Mouse (Mus musculus) lung, embryonic 14.5 days (tissue): Measurements from ENCODE around the gene 3830403N18Rik. TPM values are rescaled to one million over a fixed set of nuclear protein-coding genes. Genes with fewer than 3 reads are reported as not detected.
"Not testable (repeated sequence)": the region's sequence is repeated elsewhere in the genome, so short reads cannot be mapped to it uniquely, and the experiment has no call there.

Experiments used
- ATAC-seq: fragments of 200-750 bp; cut with Nextera tagmentation; 2 replicates; pipeline ENCODE4 v1.8.0; 2017; ENCODE audit warnings: mild to moderate bottlenecking, moderate TSS enrichment, moderate library complexity; ENCODE audit not compliant: insufficient read depth
- DNase-seq: peaks from one replicate; pipeline ENCODE4 v3.0.0-alpha.2; 2015
- H3K27ac ChIP-seq: fragments of 300-500 bp; sonication (generic); 2 replicates; pipeline ENCODE4 v1.5.1; 2014; ENCODE audit warnings: low read depth, mild to moderate bottlenecking, moderate library complexity
- H3K27me3 ChIP-seq: fragments of 300-500 bp; sonication (generic); 2 replicates; pipeline ENCODE4 v1.6.1; 2014; ENCODE audit warnings: low read length, control low read depth; ENCODE audit not compliant: insufficient read depth
- H3K36me3 ChIP-seq: fragments of 300-500 bp; sonication (generic); 2 replicates; pipeline ENCODE4 v1.6.1; 2014; ENCODE audit warnings: control low read depth; ENCODE audit not compliant: insufficient read depth
- H3K4me1 ChIP-seq: fragments of 300-500 bp; sonication (generic); 2 replicates; pipeline ENCODE4 v1.6.1; 2014; ENCODE audit warnings: antibody characterized with exemption, control low read depth; ENCODE audit not compliant: insufficient read depth
- H3K4me2 ChIP-seq: fragments of 300-500 bp; sonication (generic); 2 replicates; pipeline ENCODE4 v1.6.1; 2014; ENCODE audit warnings: mild to moderate bottlenecking
- H3K4me3 ChIP-seq: fragments of 300-500 bp; sonication (generic); 2 replicates; pipeline ENCODE4 v1.5.1; 2014; ENCODE audit warnings: low read depth, low read length
- H3K9ac ChIP-seq: fragments of 300-500 bp; sonication (generic); 2 replicates; pipeline ENCODE4 v1.6.1; 2014
- H3K9me3 ChIP-seq: fragments of 300-500 bp; sonication (generic); 2 replicates; pipeline ENCODE4 v1.6.1; 2016; ENCODE audit warnings: low read depth, low read length, control low read depth
- CTCF ChIP-seq: IDR thresholded peaks from 2 replicates; pipeline ENCODE4 v1.5.1; 2016; ENCODE audit warnings: antibody characterized with exemption, low read depth
- WGBS: fragments of 180-500 bp; shearing (Covaris S2); extraction: QIAGEN DNeasy Blood & Tissue Kit; methylation state at CpG from one replicate; pipeline ENCODE4 v1.1.7; 2014; 5-methylcytosine and 5-hydroxymethylcytosine counted together
- polyA plus RNA-seq: library from polyadenylated mRNA; unstranded; fragments of >200 nt; fragmentation: Nextera tagmentation; extraction: Ambion mirVana; gene quantifications from 2 replicates; pipeline ENCODE4 v1.2.1, GENCODE M21; 2014

The 3830403N18Rik gene
- polyA plus RNA-seq = 1.1 and 2.3 TPM in 2 replicates

DNA sequence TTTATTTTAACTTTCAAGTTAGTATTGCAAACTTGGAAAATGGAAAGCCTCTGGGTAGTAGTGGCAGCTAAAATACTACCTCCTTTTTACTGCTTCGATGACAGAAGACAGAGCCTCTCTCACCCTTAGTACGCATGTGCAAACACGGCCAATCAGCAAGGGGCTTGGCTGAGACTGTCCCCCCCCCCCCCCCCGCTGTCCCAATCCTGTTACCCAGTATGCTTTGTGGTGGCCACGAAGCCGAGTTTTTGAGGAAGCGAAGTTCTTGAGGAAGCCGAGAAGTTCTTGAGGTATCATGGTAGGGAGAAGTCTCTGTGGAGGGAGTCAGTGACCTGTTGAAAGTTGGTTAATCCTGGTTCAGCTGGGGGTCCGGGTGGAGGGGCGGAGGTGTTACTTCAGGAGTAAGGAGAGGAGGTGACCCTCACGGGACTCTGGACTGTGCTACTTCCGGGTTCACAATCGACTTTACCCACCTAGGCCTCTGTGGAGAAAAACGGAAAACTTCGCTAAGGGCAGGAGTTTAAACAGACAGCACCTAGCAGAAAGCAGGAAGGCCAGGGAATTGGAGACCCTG is at the start of gene 3830403N18Rik:
Gene 3830403N18Rik (plus strand): TSS at position 237 of the 574 bp plus-strand sequence.
- not testable (repeated sequence) for H3K27ac ChIP-seq, ATAC-seq, H3K9me3 ChIP-seq, H3K4me3 ChIP-seq, H3K4me2 ChIP-seq, H3K4me1 ChIP-seq, H3K36me3 ChIP-seq, H3K27me3 ChIP-seq, DNase-seq, H3K9ac ChIP-seq
- WGBS = 80% methylated on average over 8 of the region's 15 CpGs

GRCm38 (mm10) chrX:56151396-56151795 is 15.0 kb downstream of the 3830403N18Rik start:
- Histone ChIP-seq H3K27me3 (no peaks in the 10 kb centered on the region), H3K4me2 (no peak overlapping the region), H3K4me1 (no peaks in the 10 kb centered on the region), H3K36me3 (no peaks in the 10 kb centered on the region), H3K27ac (no peak overlapping the region), H3K9ac (no peak overlapping the region), H3K4me3 (no peak overlapping the region), H3K9me3 (no peaks in the 10 kb centered on the region)
- TF ChIP-seq CTCF = no peak
- WGBS = 73% methylated on average over 2 of the region's 2 CpGs
- no peak for DNase-seq
- no peak for ATAC-seq

DNA sequence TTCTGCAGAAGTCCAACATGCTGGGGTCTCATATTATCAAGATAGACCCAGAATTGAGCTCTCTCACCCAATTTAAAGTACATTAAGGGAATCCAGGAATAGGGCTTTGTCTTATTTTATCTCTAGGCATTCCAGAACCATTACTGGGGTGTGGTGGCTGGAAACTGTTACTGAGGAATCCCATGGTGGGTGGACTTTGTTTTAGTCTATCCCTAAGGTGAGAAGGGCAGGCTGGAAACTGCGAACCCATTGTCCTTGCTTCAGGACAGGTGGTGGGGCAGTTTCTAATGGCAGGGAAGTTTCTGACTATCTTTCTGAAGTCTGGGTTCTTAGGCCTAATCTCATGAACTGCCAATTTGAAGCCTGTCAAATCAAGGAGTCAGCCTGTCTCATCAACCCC is 50.1 kb downstream of the 3830403N18Rik start:
- H3K4me1 ChIP-seq, H3K27me3 ChIP-seq, H3K4me2 ChIP-seq, H3K4me3 ChIP-seq, H3K27ac ChIP-seq, H3K9ac ChIP-seq, ATAC-seq, H3K36me3 ChIP-seq, DNase-seq, H3K9me3 ChIP-seq: not testable (repeated sequence)
- no CpG with 5 or more reads among the region's 1 CpGs for WGBS

Other genes starting within 250 kb of the 3830403N18Rik start
- not detected in 2 replicates for gene Gm773, start 76.3 kb downstream of the 3830403N18Rik start, polyA plus RNA-seq
- 10.4 and 10.9 TPM in 2 replicates for gene Zfp449, start 209.8 kb downstream of the 3830403N18Rik start, polyA plus RNA-seq
- 6.2 and 6.4 TPM in 2 replicates for gene Smim10l2a, start 238.0 kb downstream of the 3830403N18Rik start, polyA plus RNA-seq